Mouse (Mus musculus) small intestine, adult 2 months (tissue): ENCODE data around the gene Ankrd50. TPM values are rescaled to one million over a fixed set of nuclear protein-coding genes. Genes with fewer than 3 reads are reported as not detected.

Experiments
- H3K27ac ChIP-seq: fragments of 200-500 bp; 2 replicates; pipeline ENCODE4 v1.5.1; 2012; ENCODE audit warnings: low read depth, low read length, control low read depth, inconsistent platforms; ENCODE audit not compliant: insufficient read depth
- H3K27me3 ChIP-seq: fragments of 200-500 bp; 2 replicates; pipeline ENCODE4 v1.6.1; 2012; ENCODE audit warnings: mild to moderate bottlenecking, moderate library complexity, low read length, inconsistent platforms; ENCODE audit not compliant: control insufficient read depth, insufficient read depth
- H3K36me3 ChIP-seq: fragments of 200-500 bp; 2 replicates; pipeline ENCODE4 v1.6.1; 2012; ENCODE audit warnings: mild to moderate bottlenecking, low read length, control low read depth, inconsistent platforms; ENCODE audit not compliant: control insufficient read depth, insufficient read depth
- H3K4me1 ChIP-seq: fragments of 200-500 bp; 2 replicates; pipeline ENCODE4 v1.6.1; 2012; ENCODE audit warnings: low read length, inconsistent platforms, mixed read lengths; ENCODE audit not compliant: control insufficient read depth, insufficient read depth, insufficient read length
- H3K4me3 ChIP-seq: fragments of 200-500 bp; 2 replicates; pipeline ENCODE4 v1.5.1; 2012; ENCODE audit warnings: low read depth, mild to moderate bottlenecking, control low read depth, inconsistent platforms, low read length, moderate library complexity
- CTCF ChIP-seq: fragments of 200-500 bp; IDR thresholded peaks from 2 replicates; pipeline ENCODE4 v1.5.1; 2012; ENCODE audit warnings: low read depth, mild to moderate bottlenecking, control low read depth, inconsistent platforms, low read length, moderate library complexity, mixed read lengths; ENCODE audit not compliant: insufficient replicate concordance, insufficient read length; ENCODE audit errors: extremely low read depth
- POLR2A ChIP-seq: fragments of 200-500 bp; IDR thresholded peaks from 2 replicates; pipeline ENCODE4 v1.6.1; 2012; ENCODE audit warnings: low read depth, mild to moderate bottlenecking, control low read depth, inconsistent platforms, low read length, moderate library complexity
- WGBS: fragments of 180-500 bp; shearing (Covaris S2); methylation state at CpG from one replicate; pipeline ENCODE4 v1.1.7; 2018; 5-methylcytosine and 5-hydroxymethylcytosine counted together
- polyA plus RNA-seq: library from polyadenylated mRNA; depleted of rRNA; stranded (reverse); fragments of >200 nt; gene quantifications from 2 replicates; pipeline ENCODE4 v1.2.3, GENCODE M21; 2012

Ankrd50 gene
- polyA plus RNA-seq, 1 experiment, result 17.5 TPM

GRCm38 (mm10) chr3:38501316-38501715, 16.7 kb upstream of the Ankrd50 start:
- no peaks in the 10 kb centered on the region for H3K4me1 ChIP-seq
- WGBS, result 70% methylated on average over 5 of the region's 5 CpGs
- TF ChIP-seq CTCF (no peak), POLR2A (no peak)

GRCm38 (mm10) chr3:38498561-38498960, 13.9 kb upstream of the Ankrd50 start:
- H3K4me3 ChIP-seq, result no peak overlapping the region
- H3K4me1 ChIP-seq, result peaks cover 2% of the 10 kb centered on the region; the same call in 1 of the 2 replicates
- no peaks in the 10 kb centered on the region for H3K27me3 ChIP-seq
- TF ChIP-seq CTCF (no peak), POLR2A (no peak)
- no peak overlapping the region for H3K27ac ChIP-seq
- no peaks in the 10 kb centered on the region for H3K36me3 ChIP-seq
- WGBS, result 96% methylated on average over 3 of the region's 3 CpGs

More at GRCm38 (mm10) chr3:38501316-38501715, 16.7 kb upstream of the Ankrd50 start:
- H3K4me3 ChIP-seq, result no peak overlapping the region
- no peak overlapping the region for H3K27ac ChIP-seq
- no peaks in the 10 kb centered on the region for H3K36me3 ChIP-seq
- no peaks in the 10 kb centered on the region for H3K27me3 ChIP-seq

DNA sequence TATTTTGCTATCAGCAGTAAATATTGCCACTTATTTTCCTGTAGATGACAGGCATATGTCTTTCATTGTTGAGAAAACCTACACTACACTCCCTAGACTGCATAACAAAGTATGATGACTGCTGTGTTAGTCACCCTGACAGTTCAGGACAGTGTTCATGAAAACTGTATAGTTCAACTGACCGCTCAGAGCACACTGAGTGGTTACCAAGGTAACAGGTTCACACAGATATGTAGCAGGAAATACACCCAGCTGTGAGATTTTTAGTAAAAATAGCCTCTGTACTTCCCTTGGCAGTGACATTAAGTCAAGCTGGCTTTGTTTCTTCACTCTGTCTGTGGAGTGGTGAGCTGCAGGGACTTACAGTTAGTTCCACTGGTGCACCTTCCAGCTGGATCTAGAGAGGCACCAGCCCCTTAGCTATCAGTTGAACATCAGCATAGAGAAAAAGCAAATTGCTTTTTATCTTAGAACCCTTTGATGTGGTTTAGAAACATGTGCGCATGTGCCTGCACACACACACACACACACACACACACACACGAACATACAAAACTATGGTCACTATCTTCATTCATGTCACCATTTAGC, 12.2 kb upstream of the Ankrd50 start:
- H3K4me1 ChIP-seq, result peaks cover 10% of the 10 kb centered on the region; the same call in 1 of the 2 replicates
- H3K27ac ChIP-seq, result no peak overlapping the region
- no peaks in the 10 kb centered on the region for H3K27me3 ChIP-seq
- WGBS, result 78% methylated on average over 3 of the region's 3 CpGs
- no peaks in the 10 kb centered on the region for H3K36me3 ChIP-seq
- no peak for TF ChIP-seq CTCF
- no peak for TF ChIP-seq POLR2A
- H3K4me3 ChIP-seq, result no peak overlapping the region

DNA sequence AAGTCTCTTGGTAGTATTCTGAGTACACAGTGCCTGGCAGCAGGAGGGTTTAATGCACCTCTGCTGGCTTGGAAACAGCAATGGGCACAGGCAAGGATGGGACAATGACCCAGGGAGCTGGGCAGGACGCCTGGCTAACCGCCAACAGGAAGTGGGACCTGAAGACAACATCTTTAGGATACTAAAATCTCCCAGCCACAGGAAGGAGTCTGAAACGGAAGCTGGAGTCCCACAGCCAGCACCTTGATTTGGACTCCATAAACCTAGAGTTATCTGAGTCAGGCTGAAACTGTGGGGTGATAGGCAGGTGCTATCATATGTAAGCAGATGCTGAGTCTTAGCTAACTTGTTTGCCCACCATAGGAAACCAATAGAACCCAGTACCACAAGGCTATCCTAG, 7.1 kb upstream of the Ankrd50 start:
- Histone ChIP-seq H3K4me3 (no peak overlapping the region), H3K27ac (peak overlapping the region; percentile 70), H3K4me1 (peaks cover 22% of the 10 kb centered on the region; the same call in 1 of the 2 replicates), H3K27me3 (no peaks in the 10 kb centered on the region), H3K36me3 (no peaks in the 10 kb centered on the region)
- TF ChIP-seq POLR2A (no peak), CTCF (no peak)
- 31% methylated on average over 3 of the region's 3 CpGs for WGBS

DNA sequence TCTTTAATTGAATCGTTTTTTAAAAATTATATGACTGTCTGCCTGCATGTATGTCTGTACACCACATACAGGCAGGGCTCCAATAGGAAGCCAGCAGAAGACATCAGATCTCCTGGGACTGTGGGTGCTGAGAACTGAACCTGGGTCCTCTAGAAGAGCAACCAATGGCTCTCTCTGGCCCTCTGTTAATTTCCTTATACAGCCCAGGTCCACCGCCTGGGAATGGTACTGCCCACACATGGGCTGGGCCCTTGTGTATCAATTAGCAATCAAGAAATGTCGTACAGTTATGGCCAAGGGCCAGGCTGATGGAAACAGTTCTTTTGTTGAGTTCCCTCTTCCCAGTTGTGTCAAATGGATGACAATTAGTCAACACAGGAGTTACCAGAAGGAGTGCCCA, 6.6 kb upstream of the Ankrd50 start:
- Histone ChIP-seq H3K4me3 (no peak overlapping the region), H3K36me3 (no peaks in the 10 kb centered on the region), H3K4me1 (peaks cover 22% of the 10 kb centered on the region; the same call in 1 of the 2 replicates), H3K27me3 (no peaks in the 10 kb centered on the region), H3K27ac (peak overlapping the region; percentile 70)
- WGBS, result 28% methylated on average over 3 of the region's 3 CpGs
- TF ChIP-seq POLR2A (no peak), CTCF (no peak)

DNA sequence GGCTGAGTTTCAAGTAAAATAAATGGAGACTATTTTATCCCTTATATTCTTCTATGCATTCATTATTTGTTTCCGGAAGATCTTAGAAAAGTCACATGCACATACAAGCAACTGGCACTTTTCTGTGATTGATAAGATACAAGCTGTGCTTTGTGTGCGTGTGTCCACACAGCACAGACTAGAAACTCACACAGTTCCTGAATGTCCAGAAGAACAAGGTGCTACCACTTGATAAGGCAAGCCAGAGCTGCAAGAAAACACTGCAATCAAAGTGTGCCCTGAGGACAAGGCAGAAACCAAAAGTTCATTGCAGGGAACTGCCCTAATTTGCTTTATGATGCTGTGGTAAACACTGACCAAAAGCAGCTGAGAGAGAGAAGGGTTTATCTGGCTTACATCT, 6.1 kb upstream of the Ankrd50 start:
- WGBS, result 27% methylated on average over 2 of the region's 2 CpGs
- TF ChIP-seq CTCF (no peak), POLR2A (no peak)
- H3K27me3 ChIP-seq, result no peaks in the 10 kb centered on the region
- peak overlapping the region; percentile 70 for H3K27ac ChIP-seq
- H3K4me3 ChIP-seq, result no peak overlapping the region
- H3K36me3 ChIP-seq, result no peaks in the 10 kb centered on the region
- H3K4me1 ChIP-seq, result peaks cover 22% of the 10 kb centered on the region; the same call in 1 of the 2 replicates

GRCm38 (mm10) chr3:38485107-38485545, 482 bp upstream of the Ankrd50 start:
- Histone ChIP-seq H3K27ac (peak overlapping the region; percentile 23; the same call in 1 of the 2 replicates), H3K27me3 (no peaks in the 10 kb centered on the region), H3K36me3 (no peaks in the 10 kb centered on the region), H3K4me3 (peak overlapping the region; percentile 76), H3K4me1 (peaks cover 12% of the 10 kb centered on the region; the same call in 1 of the 2 replicates)
- TF ChIP-seq CTCF (no peak), POLR2A (peak; percentile 88)
- WGBS, result 2% methylated on average over 26 of the region's 26 CpGs

GRCm38 (mm10) chr3:38483551-38483950, 1.1 kb downstream of the Ankrd50 start:
- TF ChIP-seq POLR2A (no peak), CTCF (no peak)
- Histone ChIP-seq H3K27me3 (no peaks in the 10 kb centered on the region), H3K4me3 (peak overlapping the region; percentile 21; the same call in 1 of the 2 replicates), H3K27ac (no peak overlapping the region), H3K36me3 (peaks cover 2% of the 10 kb centered on the region), H3K4me1 (peaks cover 12% of the 10 kb centered on the region)
- WGBS, result 47% methylated on average over 10 of the region's 10 CpGs
